Mouse (Mus musculus) MEL (cell line): ENCODE data around the gene Vegfa.

Experiments
- CTCF ChIP-seq, 3 experiments: IDR thresholded peaks in 2 of 3; conservative IDR thresholded peaks in 1 of 3; 2 replicates each; pipeline ENCODE4 v1.5.1; 2011 to 2012; ENCODE audit warnings: low read length in 3 of 3, low read depth in 2 of 3, mild to moderate bottlenecking in 2 of 3, improper control_type of control experiment in 1 of 3, inconsistent platforms in 1 of 3, mixed read lengths in 1 of 3, moderate library complexity in 1 of 3; ENCODE audit not compliant: control insufficient read depth in 1 of 3, insufficient read depth in 1 of 3, poor library complexity in 1 of 3, severe bottlenecking in 1 of 3
- ELF1 ChIP-seq: IDR thresholded peaks from 2 replicates; pipeline ENCODE4 v1.6.1; 2014; ENCODE audit warnings: low read depth, mild to moderate bottlenecking, inconsistent platforms, low read length, improper control_type of control experiment, moderate library complexity
- EP300 ChIP-seq, 2 experiments: IDR thresholded peaks; 2 replicates each; pipeline ENCODE4 v1.6.1; 2011; ENCODE audit warnings: improper control_type of control experiment in 2 of 2, low read length in 2 of 2, low read depth in 1 of 2, mild to moderate bottlenecking in 1 of 2
- GATA1 ChIP-seq: IDR thresholded peaks from 2 replicates; pipeline ENCODE4 v1.6.1; 2011; ENCODE audit warnings: low read depth, low read length, improper control_type of control experiment
- POLR2A ChIP-seq, 2 experiments: IDR thresholded peaks; 2 replicates each; pipeline ENCODE4 v1.6.1; 2011 to 2012; ENCODE audit warnings: low read length in 2 of 2, mild to moderate bottlenecking in 2 of 2, control low read depth in 1 of 2, improper control_type of control experiment in 1 of 2, low read depth in 1 of 2, moderate library complexity in 1 of 2; ENCODE audit not compliant: control insufficient read depth in 1 of 2, insufficient read depth in 1 of 2, poor library complexity in 1 of 2
- RAD21 ChIP-seq: IDR thresholded peaks from 2 replicates; pipeline ENCODE4 v1.6.1; 2011; ENCODE audit warnings: mild to moderate bottlenecking, low read depth, low read length, improper control_type of control experiment
- ZNF384 ChIP-seq: IDR thresholded peaks from 2 replicates; pipeline ENCODE4 v1.6.1; 2012; ENCODE audit warnings: low read depth, mild to moderate bottlenecking, inconsistent platforms, low read length, improper control_type of control experiment

DNA sequence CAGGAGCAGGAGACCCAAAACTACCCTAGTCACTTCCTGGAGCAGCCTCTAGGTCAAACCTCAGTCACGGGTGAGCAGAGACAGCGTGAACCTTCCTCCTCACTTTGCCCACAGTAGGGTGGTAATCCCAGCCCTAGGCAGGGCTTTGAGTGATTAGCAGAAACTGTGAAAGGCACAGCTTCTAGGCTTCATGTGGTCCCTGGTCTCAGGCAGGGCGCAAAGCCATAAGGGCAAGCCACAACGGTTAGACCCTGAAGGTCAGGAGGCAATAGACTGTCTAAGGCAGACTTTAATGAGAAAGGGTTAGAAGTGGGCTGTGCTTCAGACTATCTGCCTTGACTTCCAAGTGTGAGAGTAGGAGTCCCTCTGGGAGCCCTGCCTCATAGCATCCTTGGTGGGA lies 9.7 kb downstream of the Vegfa start:
- TF ChIP-seq POLR2A (IDR thresholded peaks at IDR 0.05; ENCODE audit: control insufficient read depth in 1 of 2, insufficient read depth in 1 of 2, low read depth in 1 of 2, low read length in 2 of 2, poor library complexity in 1 of 2) (no peak), EP300 (IDR thresholded peaks at IDR 0.05; ENCODE audit: low read depth in 1 of 2, low read length in 2 of 2) (no peak), CTCF (IDR thresholded peaks at IDR 0.05 in 2 of 3, conservative IDR thresholded peaks at IDR 0.05 in 1 of 3; ENCODE audit: control insufficient read depth in 1 of 3, insufficient read depth in 1 of 3, low read depth in 2 of 3, low read length in 3 of 3, poor library complexity in 1 of 3, severe bottlenecking in 1 of 3) (no peak), GATA1 (no peak), RAD21 (no peak), ZNF384 (no peak), ELF1 (no peak)
